Mouse (Mus musculus) brain, embryonic 14.5 days (tissue): ENCODE data around the gene Pomgnt1.

Source experiments
- CTCF ChIP-seq: fragments of 200-500 bp; IDR thresholded peaks from 2 replicates; pipeline ENCODE4 v1.5.1; 2012; ENCODE audit warnings: inconsistent platforms, mild to moderate bottlenecking, moderate library complexity, borderline replicate concordance; ENCODE audit not compliant: insufficient read depth, insufficient read length; ENCODE audit errors: extremely low read depth
- POLR2A ChIP-seq: fragments of 200-500 bp; IDR thresholded peaks from 2 replicates; pipeline ENCODE4 v1.6.1; 2012; ENCODE audit warnings: mild to moderate bottlenecking, inconsistent platforms, borderline replicate concordance; ENCODE audit not compliant: poor library complexity, insufficient read depth, insufficient read length, severe bottlenecking; ENCODE audit errors: extremely low read depth

DNA sequence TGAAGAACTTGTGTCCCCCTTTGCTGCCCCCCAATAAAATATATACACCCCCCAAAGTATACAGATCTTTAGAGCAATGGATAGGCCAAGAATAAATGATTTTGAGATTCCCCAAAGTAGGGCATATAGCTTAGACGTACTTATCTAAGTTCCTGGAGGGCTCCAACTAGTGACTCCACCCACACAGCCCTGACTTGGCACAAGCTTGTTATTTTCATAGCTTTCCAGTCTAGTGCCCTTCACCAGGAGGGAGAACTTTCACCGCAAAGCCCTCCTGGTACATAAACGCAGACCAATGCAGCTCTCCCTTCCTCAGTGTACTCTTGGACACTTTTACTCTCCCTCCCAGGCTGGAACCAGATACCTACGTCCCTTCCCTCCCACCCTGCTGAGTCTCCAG lies 38.5 kb downstream of the Pomgnt1 start:
- TF ChIP-seq CTCF (no peak), POLR2A (no peak)
